Mouse (Mus musculus) kidney, embryonic 14.5 days (tissue): ENCODE measurements around the gene D1Ertd622e. TPM values are rescaled to one million over a fixed set of nuclear protein-coding genes. Genes with fewer than 3 reads are reported as not detected.

Experiments used
- ATAC-seq: fragments of 200-750 bp; cut with Nextera tagmentation; 2 replicates; pipeline ENCODE4 v1.8.0; 2017; ENCODE audit warnings: moderate number of reproducible peaks, mild to moderate bottlenecking, moderate TSS enrichment, moderate library complexity; ENCODE audit not compliant: low FRiP score, low TSS enrichment
- H3K27ac ChIP-seq: fragments of 300-500 bp; sonication (generic); 2 replicates; pipeline ENCODE4 v1.5.1; 2014; ENCODE audit warnings: low read depth, mild to moderate bottlenecking, low read length, moderate library complexity, mixed read lengths
- H3K27me3 ChIP-seq: fragments of 300-500 bp; sonication (generic); 2 replicates; pipeline ENCODE4 v1.6.1; 2014; ENCODE audit warnings: mild to moderate bottlenecking, low read length; ENCODE audit not compliant: control insufficient read depth, insufficient read depth
- H3K36me3 ChIP-seq: fragments of 300-500 bp; sonication (generic); 2 replicates; pipeline ENCODE4 v1.6.1; 2014; ENCODE audit warnings: low read length, mixed read lengths; ENCODE audit not compliant: control insufficient read depth, insufficient read depth
- H3K4me1 ChIP-seq: fragments of 300-500 bp; sonication (generic); 2 replicates; pipeline ENCODE4 v1.6.1; 2014; ENCODE audit warnings: low read length, mixed read lengths; ENCODE audit not compliant: control insufficient read depth, insufficient read depth
- H3K4me2 ChIP-seq: fragments of 300-500 bp; sonication (generic); replicated peaks from 2 replicates; pipeline ENCODE4 v1.6.1; 2014; ENCODE audit warnings: low read depth, mild to moderate bottlenecking, low read length
- H3K4me3 ChIP-seq: fragments of 300-500 bp; sonication (generic); 2 replicates; pipeline ENCODE4 v1.5.1; 2014; ENCODE audit warnings: mild to moderate bottlenecking, low read length
- H3K9ac ChIP-seq: fragments of 300-500 bp; sonication (generic); 2 replicates; pipeline ENCODE4 v1.6.1; 2014; ENCODE audit warnings: low read depth, mild to moderate bottlenecking, low read length, moderate library complexity
- H3K9me3 ChIP-seq: fragments of 300-500 bp; sonication (generic); 2 replicates; pipeline ENCODE4 v1.6.1; 2016; ENCODE audit warnings: low read length; ENCODE audit not compliant: control insufficient read depth
- WGBS: fragments of 180-500 bp; shearing (Covaris S2); extraction: QIAGEN DNeasy Blood & Tissue Kit; methylation state at CpG from one replicate; pipeline ENCODE4 v1.1.7; 2014; 5-methylcytosine and 5-hydroxymethylcytosine counted together
- polyA plus RNA-seq: library from polyadenylated mRNA; unstranded; fragments of >200 nt; fragmentation: Nextera tagmentation; extraction: Ambion mirVana; gene quantifications from 2 replicates; pipeline ENCODE4 v1.2.1, GENCODE M21; 2014

The D1Ertd622e gene
- polyA plus RNA-seq, 1 experiment from 2014 or later = 22.5 TPM

DNA sequence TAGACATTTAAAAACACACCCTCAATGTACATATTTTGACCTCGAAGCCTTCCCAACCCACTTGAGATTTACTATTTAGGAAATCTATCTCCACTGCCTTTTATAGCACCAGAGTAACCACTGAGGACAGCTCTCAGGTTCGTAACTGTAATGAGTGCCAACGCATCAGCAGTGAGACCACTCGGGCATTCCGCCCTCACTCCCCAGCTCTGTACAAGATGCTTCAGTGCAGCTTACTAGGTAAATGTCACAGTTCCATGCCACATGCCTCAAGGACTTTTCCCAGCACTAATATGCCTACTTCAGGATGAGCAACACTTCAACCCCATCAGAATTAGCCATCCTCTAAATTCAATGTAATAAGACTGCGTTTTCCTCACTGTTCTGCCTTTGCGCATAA is 33.0 kb downstream of the D1Ertd622e start:
- H3K36me3 ChIP-seq = no peaks in the 10 kb centered on the region
- 79% methylated on average over 7 of the region's 7 CpGs for WGBS
- no peaks in the 10 kb centered on the region for H3K27me3 ChIP-seq

DNA sequence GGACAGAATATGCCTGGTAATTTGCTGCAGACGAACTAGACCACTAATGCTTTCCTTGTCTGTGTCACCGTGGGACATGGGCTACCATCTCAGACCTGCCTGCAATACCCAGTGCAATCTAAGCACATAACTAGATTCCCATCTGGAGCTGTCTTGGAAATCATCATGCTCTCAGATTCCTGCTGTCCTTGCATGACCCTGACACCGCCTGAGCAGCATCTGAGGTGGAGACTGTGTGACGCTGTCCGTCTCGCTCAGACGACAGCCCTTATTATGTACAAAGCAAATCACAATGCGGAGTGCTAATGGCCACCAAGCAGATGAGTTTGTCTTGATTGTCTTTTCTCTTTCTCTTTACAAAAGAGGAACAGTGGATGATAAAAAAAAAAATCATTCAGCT is 33.9 kb downstream of the D1Ertd622e start:
- Histone ChIP-seq H3K9ac (no peak overlapping the region), H3K9me3 (no peaks in the 10 kb centered on the region), H3K4me2 (no peak overlapping the region), H3K36me3 (no peaks in the 10 kb centered on the region), H3K4me3 (no peak overlapping the region), H3K27me3 (no peaks in the 10 kb centered on the region), H3K27ac (no peak overlapping the region), H3K4me1 (no peaks in the 10 kb centered on the region)
- ATAC-seq = no peak
- whole genome bisulfite sequencing = 89% methylated on average over 8 of the region's 8 CpGs

More for the DNA sequence above, 33.0 kb downstream of the D1Ertd622e start:
- no peak overlapping the region for H3K9ac ChIP-seq
- no peaks in the 10 kb centered on the region for H3K4me1 ChIP-seq
- no peak overlapping the region for H3K4me3 ChIP-seq
- no peak overlapping the region for H3K4me2 ChIP-seq
- no peak overlapping the region for H3K27ac ChIP-seq
- H3K9me3 ChIP-seq = no peaks in the 10 kb centered on the region
- no peak for ATAC-seq

DNA sequence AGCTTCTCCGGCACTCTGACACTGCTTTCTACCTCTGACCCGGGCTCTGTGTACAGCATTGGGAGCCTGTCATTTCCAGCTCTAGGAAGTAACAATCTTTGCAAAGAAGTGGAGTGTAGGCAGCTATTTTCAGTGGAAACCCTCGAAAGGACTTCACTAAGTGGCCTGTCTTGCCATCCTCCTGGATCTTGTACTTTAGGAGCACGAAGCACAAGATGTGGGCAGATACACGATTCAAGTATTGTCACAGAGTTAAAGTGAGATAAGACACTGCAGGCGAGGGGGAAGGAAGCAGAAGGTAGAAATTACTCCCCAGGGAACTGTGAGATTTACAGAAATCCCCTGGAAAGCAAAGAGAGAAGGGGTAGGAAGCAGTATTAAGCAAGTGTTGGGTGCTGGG is 36.4 kb downstream of the D1Ertd622e start:
- H3K4me3 ChIP-seq = no peak overlapping the region
- no peak overlapping the region for H3K9ac ChIP-seq
- WGBS = 60% methylated on average over 6 of the region's 6 CpGs
- H3K36me3 ChIP-seq = no peaks in the 10 kb centered on the region
- no peaks in the 10 kb centered on the region for H3K9me3 ChIP-seq
- H3K27ac ChIP-seq = no peak overlapping the region
- H3K4me1 ChIP-seq = no peaks in the 10 kb centered on the region
- no peak overlapping the region for H3K4me2 ChIP-seq
- no peak for ATAC-seq
- H3K27me3 ChIP-seq = no peaks in the 10 kb centered on the region

DNA sequence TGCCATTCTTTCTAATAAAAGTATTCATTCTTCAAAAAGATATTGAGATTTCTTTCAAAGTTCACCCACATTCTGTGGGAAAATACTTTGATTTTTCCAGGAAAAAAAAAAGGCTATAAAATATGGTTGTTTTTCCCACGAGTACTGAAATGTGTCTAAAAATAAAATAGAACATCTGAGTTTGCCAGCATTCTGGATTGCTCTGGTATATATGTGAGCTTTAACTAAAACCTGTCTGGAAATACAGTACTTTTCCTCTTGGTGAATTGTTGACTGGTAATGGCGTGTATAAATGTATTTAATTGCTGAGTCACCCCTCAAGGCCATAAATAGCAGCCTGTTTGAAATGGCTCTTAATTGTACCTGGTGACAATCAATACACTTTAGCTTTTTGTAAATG is 37.5 kb downstream of the D1Ertd622e start:
- ATAC-seq = no peak
- Histone ChIP-seq H3K9me3 (no peaks in the 10 kb centered on the region), H3K27me3 (no peaks in the 10 kb centered on the region), H3K27ac (no peak overlapping the region), H3K4me2 (no peak overlapping the region), H3K4me1 (no peaks in the 10 kb centered on the region), H3K36me3 (no peaks in the 10 kb centered on the region), H3K4me3 (no peak overlapping the region), H3K9ac (no peak overlapping the region)
- 59% methylated on average over 2 of the region's 2 CpGs for WGBS

DNA sequence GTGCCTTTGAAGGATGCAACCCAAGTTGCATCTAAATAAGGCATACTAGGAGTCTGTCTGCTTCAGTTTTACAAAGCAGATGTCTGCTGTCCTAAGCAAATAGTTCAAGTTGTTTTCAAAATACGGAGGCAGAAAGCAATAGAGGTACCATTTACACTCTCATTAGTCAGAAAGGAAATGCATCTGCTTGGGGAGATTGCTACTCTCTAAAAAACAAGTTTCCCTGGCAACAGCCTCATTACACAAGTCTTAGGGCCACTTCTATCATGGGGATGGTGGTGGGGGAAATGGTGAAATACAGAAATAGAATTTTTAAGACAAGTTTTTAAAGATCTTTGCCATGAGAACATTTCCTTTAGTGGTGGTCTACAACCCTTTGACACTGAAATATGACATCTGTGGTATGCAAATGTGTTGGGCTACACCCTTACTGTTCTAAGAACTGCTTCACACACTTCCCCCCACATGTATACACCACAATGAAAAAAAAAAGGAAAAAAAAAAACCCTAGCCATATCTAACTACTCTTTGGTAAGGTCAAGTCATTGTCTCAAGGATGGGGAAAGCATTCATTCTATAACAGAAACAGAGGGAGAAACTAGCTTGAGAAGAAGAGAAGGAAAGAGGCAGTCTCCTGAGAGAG is 38.5 kb downstream of the D1Ertd622e start:
- H3K4me3 ChIP-seq = no peak overlapping the region
- no peaks in the 10 kb centered on the region for H3K27me3 ChIP-seq
- no peaks in the 10 kb centered on the region for H3K36me3 ChIP-seq
- H3K9ac ChIP-seq = no peak overlapping the region
- H3K4me2 ChIP-seq = no peak overlapping the region
- WGBS = 20% methylated on average over 1 of the region's 1 CpGs
- H3K4me1 ChIP-seq = no peaks in the 10 kb centered on the region
- no peak overlapping the region for H3K27ac ChIP-seq
- no peaks in the 10 kb centered on the region for H3K9me3 ChIP-seq
- ATAC-seq = no peak

DNA sequence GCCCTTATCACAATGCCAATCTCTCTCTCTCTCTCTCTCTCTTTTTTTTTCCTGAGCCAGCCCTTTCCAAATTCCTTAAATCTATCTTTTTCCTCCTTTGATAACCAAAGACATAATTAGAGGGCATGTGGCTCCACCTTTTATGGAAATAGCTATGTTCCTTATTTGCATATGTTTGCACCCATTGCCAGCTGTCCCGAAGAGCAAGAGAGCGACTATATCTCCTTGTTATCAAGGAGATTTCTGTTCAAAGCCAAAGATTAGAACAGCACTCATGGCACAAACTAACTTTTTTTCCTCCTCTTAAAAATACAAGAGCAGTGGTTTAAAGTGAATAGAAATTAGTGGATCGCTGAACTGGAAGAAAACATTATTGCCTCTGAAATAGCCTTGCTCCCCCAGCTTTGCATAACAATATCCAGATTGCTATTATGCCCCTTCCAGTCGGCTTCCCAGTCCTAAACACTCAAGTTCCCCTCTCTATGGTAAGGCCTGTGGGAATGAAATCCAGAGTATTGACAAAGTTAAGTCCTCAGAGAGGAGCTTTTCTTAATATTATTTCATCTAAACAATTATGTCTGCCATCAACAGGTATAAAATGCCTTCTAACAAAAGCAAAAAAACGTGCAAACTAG is 39.2 kb downstream of the D1Ertd622e start:
- WGBS = 28% methylated on average over 5 of the region's 5 CpGs
- Histone ChIP-seq H3K9me3 (no peaks in the 10 kb centered on the region), H3K36me3 (no peaks in the 10 kb centered on the region), H3K4me3 (no peak overlapping the region), H3K27ac (no peak overlapping the region), H3K9ac (no peak overlapping the region), H3K4me2 (no peak overlapping the region), H3K27me3 (no peaks in the 10 kb centered on the region), H3K4me1 (no peaks in the 10 kb centered on the region)
- no peak for ATAC-seq

DNA sequence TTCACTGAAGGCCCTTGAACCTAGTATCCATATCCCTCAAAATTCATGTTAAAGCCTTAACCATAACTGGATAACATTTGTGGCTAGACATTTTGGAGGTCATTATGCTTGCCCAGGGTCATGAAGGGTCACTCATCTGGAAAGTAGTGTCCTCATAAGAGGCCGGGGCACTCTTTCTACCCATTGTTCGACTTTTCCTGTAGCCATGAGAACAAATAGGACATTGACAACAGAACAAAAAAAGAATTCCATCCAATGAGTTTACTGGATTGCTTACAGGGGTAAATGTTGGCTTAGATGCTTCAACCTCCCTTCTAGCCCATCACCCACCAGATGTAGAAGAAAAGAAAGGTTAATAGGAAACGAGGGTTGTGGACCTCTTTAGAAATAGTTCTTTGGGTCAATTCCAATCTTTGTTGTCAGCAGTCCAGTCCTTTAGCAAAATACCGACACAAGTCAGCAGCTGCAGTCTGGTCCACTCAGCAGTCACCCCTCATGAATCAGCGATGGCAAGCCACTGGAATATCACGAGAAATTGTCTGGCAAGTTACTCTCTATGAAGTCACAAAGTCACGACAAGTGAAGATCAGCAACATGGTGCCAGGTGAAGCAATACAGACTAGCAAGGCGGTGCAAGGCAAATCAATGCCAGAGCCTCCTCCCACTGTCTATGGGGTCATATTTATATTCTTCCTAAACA is 42.1 kb downstream of the D1Ertd622e start:
- WGBS = 83% methylated on average over 8 of the region's 8 CpGs
- Histone ChIP-seq H3K27me3 (no peaks in the 10 kb centered on the region), H3K27ac (no peak overlapping the region), H3K9me3 (no peaks in the 10 kb centered on the region), H3K36me3 (no peaks in the 10 kb centered on the region), H3K4me3 (no peak overlapping the region), H3K9ac (no peak overlapping the region), H3K4me2 (no peak overlapping the region), H3K4me1 (no peaks in the 10 kb centered on the region)
- no peak for ATAC-seq

DNA sequence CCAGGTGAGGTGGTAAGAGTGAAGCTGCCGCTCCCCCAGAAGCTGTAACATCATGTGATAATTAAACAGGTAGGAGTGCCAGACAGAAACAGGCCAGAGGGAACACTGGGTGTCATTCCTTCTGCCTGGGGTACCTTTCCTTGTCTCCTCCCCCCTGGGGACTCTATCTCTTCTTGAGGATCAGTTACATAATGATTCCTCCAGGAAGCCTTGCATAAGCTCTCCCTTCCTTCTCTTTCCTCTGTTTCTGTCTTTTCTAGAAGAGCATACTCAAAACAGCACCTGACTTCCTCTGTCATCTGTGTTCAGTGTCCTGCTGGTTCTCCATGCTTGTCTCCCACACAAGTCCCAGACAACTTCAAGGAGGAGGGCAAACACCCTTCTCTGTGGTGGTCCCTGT is 46.3 kb downstream of the D1Ertd622e start:
- no peak overlapping the region for H3K9ac ChIP-seq
- no peak overlapping the region for H3K4me3 ChIP-seq
- H3K27ac ChIP-seq = no peak overlapping the region
- H3K4me1 ChIP-seq = no peaks in the 10 kb centered on the region
- no peak overlapping the region for H3K4me2 ChIP-seq
- no peaks in the 10 kb centered on the region for H3K27me3 ChIP-seq
- WGBS = 93% methylated on average over 1 of the region's 1 CpGs
- no peaks in the 10 kb centered on the region for H3K36me3 ChIP-seq
- ATAC-seq = no peak
- H3K9me3 ChIP-seq = no peaks in the 10 kb centered on the region
